Mouse (Mus musculus) embryonic fibroblast, embryonic 13.5 days (primary cell): ENCODE measurements at regions not wholly inside any gene's neighbourhood (a gene's known extent, or its start where the extent isn't known, plus 50 kb on each side); places are given as distances from the start of the nearest gene placed in this dataset.

Source experiments
- H3K27ac ChIP-seq: 2 replicates; pipeline ENCODE4 v1.5.1; 2012; ENCODE audit warnings: low read length, control low read depth, inconsistent platforms; ENCODE audit not compliant: insufficient read depth
- H3K4me1 ChIP-seq: 2 replicates; pipeline ENCODE4 v1.6.1; 2011; ENCODE audit warnings: low read length; ENCODE audit not compliant: control insufficient read depth, insufficient read depth
- H3K4me3 ChIP-seq: 2 replicates; pipeline ENCODE4 v1.5.1; 2011; ENCODE audit warnings: mild to moderate bottlenecking, control low read depth, low read length; ENCODE audit not compliant: insufficient read depth
- CTCF ChIP-seq: IDR thresholded peaks from 2 replicates; pipeline ENCODE4 v1.5.1; 2011; ENCODE audit warnings: mild to moderate bottlenecking, control low read depth, low read length, moderate library complexity, borderline replicate concordance; ENCODE audit not compliant: insufficient read depth
- POLR2A ChIP-seq: IDR thresholded peaks from 2 replicates; pipeline ENCODE4 v1.6.1; 2011; ENCODE audit warnings: low read depth, mild to moderate bottlenecking, control low read depth, low read length, moderate library complexity

GRCm38 (mm10) chr7:134436917-134437316 lies 51.5 kb upstream of the D7Ertd443e start:
- TF ChIP-seq CTCF (no peak), POLR2A (no peak)
- H3K4me1 ChIP-seq: no peaks in the 10 kb centered on the region
- H3K27ac ChIP-seq: no peak overlapping the region
- H3K4me3 ChIP-seq: no peak overlapping the region

GRCm38 (mm10) chr7:134439281-134439680 lies 53.8 kb upstream of the D7Ertd443e start:
- Histone ChIP-seq H3K27ac (no peak overlapping the region), H3K4me1 (no peaks in the 10 kb centered on the region), H3K4me3 (no peak overlapping the region)
- no peak for TF ChIP-seq CTCF
- TF ChIP-seq POLR2A: no peak

DNA sequence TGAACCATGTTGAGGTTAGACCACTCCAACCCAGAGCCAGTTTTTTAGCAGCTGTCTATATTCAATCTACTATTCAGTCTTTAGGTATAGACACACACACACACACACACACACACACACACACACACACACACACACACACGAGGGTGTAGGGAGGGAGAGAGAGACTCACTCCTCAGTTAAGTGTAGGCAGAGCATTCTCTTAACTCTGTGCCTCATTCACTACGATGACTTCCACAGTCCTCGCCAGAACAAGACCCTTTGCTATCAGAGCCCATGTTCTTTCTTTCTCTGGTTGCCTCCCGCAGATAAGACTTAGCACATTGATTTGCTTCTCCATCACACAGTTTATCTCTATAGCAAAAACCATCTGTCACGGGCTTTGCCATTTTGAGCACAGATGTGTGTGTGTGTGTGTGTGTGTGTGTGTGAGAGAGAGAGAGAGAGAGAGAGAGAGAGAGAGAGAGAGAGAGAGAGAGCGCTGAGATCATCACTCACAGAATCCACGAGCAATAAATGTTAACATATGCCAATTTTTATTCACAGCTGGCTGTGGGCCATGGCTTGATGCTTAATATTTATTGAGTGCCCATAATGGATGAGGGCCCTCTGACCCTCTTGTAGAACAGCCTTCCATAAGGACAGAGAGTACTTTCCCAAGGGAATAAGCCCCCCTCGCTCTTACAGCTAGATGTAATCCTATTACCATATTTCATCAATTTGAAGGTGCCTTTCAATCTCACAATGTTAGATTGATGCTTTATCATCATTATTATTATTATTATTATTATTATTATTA lies 59.7 kb upstream of the D7Ertd443e start:
- TF ChIP-seq CTCF (no peak), POLR2A (no peak)
- Histone ChIP-seq H3K4me3 (no peak overlapping the region), H3K27ac (no peak overlapping the region), H3K4me1 (no peaks in the 10 kb centered on the region)

DNA sequence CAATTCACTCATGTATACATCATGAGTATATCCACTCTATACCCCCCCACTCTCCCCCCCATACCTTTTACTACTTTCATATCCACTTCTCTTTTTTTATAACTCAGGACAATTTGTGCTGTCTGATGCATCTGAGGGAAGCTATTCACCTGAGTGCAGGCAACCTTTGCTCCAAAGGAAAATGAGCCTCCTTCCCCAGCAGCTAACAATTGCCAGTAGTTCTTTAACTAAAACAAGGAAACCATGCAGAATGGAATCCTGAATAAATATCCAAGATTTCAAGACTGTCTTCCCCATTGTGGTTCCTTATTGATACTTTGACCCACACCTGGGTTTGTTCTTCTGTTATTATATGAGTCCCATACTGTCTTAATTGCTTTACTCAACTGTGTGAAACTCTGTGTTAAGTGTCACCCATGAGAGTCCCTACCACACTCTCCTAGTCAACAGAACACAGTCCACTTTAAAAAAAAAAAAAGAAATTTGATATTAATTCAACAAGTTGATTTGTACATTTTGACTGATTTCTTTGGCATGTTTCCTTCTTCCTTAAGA lies 62.3 kb upstream of the D7Ertd443e start:
- Histone ChIP-seq H3K4me3 (no peak overlapping the region), H3K4me1 (no peaks in the 10 kb centered on the region), H3K27ac (no peak overlapping the region)
- no peak for TF ChIP-seq CTCF
- no peak for TF ChIP-seq POLR2A

DNA sequence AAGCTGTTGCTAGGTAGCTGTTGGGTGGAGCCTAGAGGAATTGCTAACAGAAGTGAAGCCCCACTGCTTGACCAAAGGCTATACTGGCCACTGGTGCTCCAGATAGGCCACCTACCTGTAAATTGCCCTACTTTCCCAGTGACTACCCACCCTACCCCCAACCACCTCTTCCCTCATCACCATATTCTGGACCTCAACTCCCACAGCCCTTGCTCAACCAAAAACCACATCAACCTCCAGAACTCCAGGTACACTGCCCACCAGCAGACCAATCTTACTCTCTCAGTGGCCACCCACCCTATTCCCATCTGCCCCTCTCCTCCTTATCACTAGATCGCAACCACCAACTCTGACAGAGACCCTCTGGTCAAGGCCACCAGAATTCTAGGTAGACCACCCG lies 63.4 kb upstream of the D7Ertd443e start:
- no peak for TF ChIP-seq CTCF
- no peak for TF ChIP-seq POLR2A
- Histone ChIP-seq H3K4me3 (no peak overlapping the region), H3K27ac (no peak overlapping the region), H3K4me1 (no peaks in the 10 kb centered on the region)

DNA sequence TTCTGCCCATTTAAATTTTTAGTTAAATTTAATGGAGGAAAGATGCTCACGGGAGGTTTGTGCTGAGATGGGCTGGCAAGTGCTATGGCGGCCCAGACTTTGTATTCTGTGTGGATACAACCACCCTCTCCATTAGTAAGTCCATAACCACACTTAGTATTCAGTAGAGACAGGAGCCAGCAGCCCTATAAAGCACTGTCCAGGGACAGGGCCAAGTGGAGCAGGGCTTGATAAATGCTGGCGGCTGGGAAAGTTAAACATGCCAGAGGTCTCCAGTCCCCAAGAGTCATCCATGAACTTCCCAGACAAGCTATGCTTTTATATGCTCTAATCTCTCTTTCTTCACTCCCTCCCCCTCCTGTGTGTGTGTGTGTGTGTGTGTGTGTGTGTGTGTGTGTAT lies 77.2 kb upstream of the D7Ertd443e start:
- H3K4me1 ChIP-seq: no peaks in the 10 kb centered on the region
- TF ChIP-seq CTCF: no peak
- no peak for TF ChIP-seq POLR2A

GRCm38 (mm10) chr7:134463380-134463779 lies 77.9 kb upstream of the D7Ertd443e start:
- Histone ChIP-seq H3K4me3 (no peak overlapping the region), H3K27ac (no peak overlapping the region), H3K4me1 (no peaks in the 10 kb centered on the region)
- TF ChIP-seq CTCF: no peak
- no peak for TF ChIP-seq POLR2A

More for the DNA sequence above, 77.2 kb upstream of the D7Ertd443e start:
- Histone ChIP-seq H3K27ac (no peak overlapping the region), H3K4me3 (no peak overlapping the region)

GRCm38 (mm10) chr7:134467216-134467615 lies 81.8 kb upstream of the D7Ertd443e start:
- Histone ChIP-seq H3K27ac (no peak overlapping the region), H3K4me1 (no peaks in the 10 kb centered on the region), H3K4me3 (no peak overlapping the region)
- TF ChIP-seq CTCF: no peak
- TF ChIP-seq POLR2A: no peak

DNA sequence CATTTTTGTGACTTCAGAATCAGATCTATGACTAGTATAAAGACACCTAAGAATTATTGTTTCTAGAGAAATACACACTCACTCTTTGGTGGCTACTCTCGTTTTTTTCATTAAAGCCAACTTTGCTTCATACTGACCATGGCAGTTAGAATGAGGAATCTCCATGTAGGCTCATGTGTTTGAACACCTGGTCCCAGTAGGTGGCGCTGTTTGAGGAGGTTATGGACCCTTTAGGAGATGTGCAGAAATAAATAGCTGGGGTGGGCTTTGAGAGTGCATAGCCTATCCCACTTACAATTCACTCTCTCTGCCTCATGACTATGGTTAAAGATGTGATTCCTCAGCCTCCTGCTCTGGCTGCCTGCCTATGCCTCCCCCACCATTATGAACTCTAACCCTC lies 85.8 kb upstream of the D7Ertd443e start:
- TF ChIP-seq POLR2A (no peak), CTCF (no peak)
- Histone ChIP-seq H3K4me1 (no peaks in the 10 kb centered on the region), H3K27ac (no peak overlapping the region), H3K4me3 (no peak overlapping the region)

- Histone ChIP-seq H3K4me3 (no peak overlapping the region), H3K4me1 (0 out of 2 replicates have a peak, but pooled peaks cover 4% of the 10 kb centered on the region), H3K27ac (no peak overlapping the region)
- TF ChIP-seq CTCF (no peak), POLR2A (no peak)
Measured at GRCm38 (mm10) chr7:134491326-134491725, 105.9 kb upstream of the D7Ertd443e start.
